Mouse (Mus musculus) limb, embryonic 14.5 days (tissue): Measurements from ENCODE around the gene Dtx3l. TPM values are rescaled to one million over a fixed set of nuclear protein-coding genes. Genes with fewer than 3 reads are reported as not detected.
"Not testable (repeated sequence)": the region's sequence is repeated elsewhere in the genome, so short reads cannot be mapped to it uniquely, and the experiment has no call there.

Experiments used
- ATAC-seq: fragments of 200-750 bp; cut with Nextera tagmentation; 2 replicates; pipeline ENCODE4 v1.8.0; 2017; ENCODE audit warnings: low read depth, moderate number of reproducible peaks, moderate TSS enrichment; ENCODE audit not compliant: low FRiP score
- DNase-seq: peaks from one replicate; pipeline ENCODE4 v3.0.0-alpha.2; 2015; ENCODE audit warnings: low spot score
- H3K27ac ChIP-seq: fragments of 300-500 bp; sonication (generic); replicated peaks from 2 replicates; pipeline ENCODE4 v1.5.1; 2014; ENCODE audit warnings: low read depth, mild to moderate bottlenecking, low read length, moderate library complexity, mixed read lengths
- H3K27me3 ChIP-seq: fragments of 300-500 bp; sonication (generic); 2 replicates; pipeline ENCODE4 v1.6.1; 2014; ENCODE audit warnings: low read length, mixed read lengths; ENCODE audit not compliant: control insufficient read depth, insufficient read depth
- H3K36me3 ChIP-seq: fragments of 300-500 bp; sonication (generic); 2 replicates; pipeline ENCODE4 v1.6.1; 2014; ENCODE audit warnings: mild to moderate bottlenecking, low read length, moderate library complexity, mixed read lengths; ENCODE audit not compliant: control insufficient read depth, insufficient read depth
- H3K4me1 ChIP-seq: fragments of 300-500 bp; sonication (generic); 2 replicates; pipeline ENCODE4 v1.6.1; 2014; ENCODE audit warnings: antibody characterized with exemption, low read length, mixed read lengths; ENCODE audit not compliant: control insufficient read depth, insufficient read depth
- H3K4me2 ChIP-seq: fragments of 300-500 bp; sonication (generic); replicated peaks from 2 replicates; pipeline ENCODE4 v1.6.1; 2014; ENCODE audit warnings: low read depth, mild to moderate bottlenecking, low read length, moderate library complexity; ENCODE audit not compliant: severe bottlenecking
- H3K4me3 ChIP-seq: fragments of 300-500 bp; sonication (generic); replicated peaks from 2 replicates; pipeline ENCODE4 v1.5.1; 2014; ENCODE audit warnings: low read length
- H3K9ac ChIP-seq: fragments of 300-500 bp; sonication (generic); 2 replicates; pipeline ENCODE4 v1.6.1; 2014; ENCODE audit warnings: mild to moderate bottlenecking, low read depth, low read length, moderate library complexity; ENCODE audit not compliant: severe bottlenecking
- H3K9me3 ChIP-seq: fragments of 300-500 bp; sonication (generic); 2 replicates; pipeline ENCODE4 v1.6.1; 2016; ENCODE audit warnings: low read length; ENCODE audit not compliant: control insufficient read depth
- POLR2A ChIP-seq: fragments of 200-500 bp; IDR thresholded peaks from 2 replicates; pipeline ENCODE4 v1.8.0; 2012; ENCODE audit warnings: inconsistent platforms, mild to moderate bottlenecking, moderate library complexity, borderline replicate concordance; ENCODE audit not compliant: insufficient read depth, insufficient read length; ENCODE audit errors: extremely low read depth
- WGBS: fragments of 180-500 bp; shearing (Covaris S2); extraction: QIAGEN DNeasy Blood & Tissue Kit; methylation state at CpG from one replicate; pipeline ENCODE4 v1.1.7; 2014; 5-methylcytosine and 5-hydroxymethylcytosine counted together
- polyA plus RNA-seq, 2 experiments: library from polyadenylated mRNA; depleted of rRNA in 1 of 2; stranded (reverse) in 1 of 2; unstranded in 1 of 2; fragments of >200 nt; fragmentation: Nextera tagmentation in 1 of 2; extraction: Ambion mirVana in 1 of 2; gene quantifications; 2 replicates each; pipeline versions ENCODE4 v1.2.1 to v1.2.3; 2012 to 2014

Dtx3l gene
- polyA plus RNA-seq, 2 experiments, result 2.0 to 3.2 TPM

GRCm38 (mm10) chr16:35904121-35904736 is 34.7 kb downstream of the Dtx3l start:
- Histone ChIP-seq H3K27ac (no peak overlapping the region), H3K4me3 (no peak overlapping the region), H3K9me3 (no peaks in the 10 kb centered on the region), H3K9ac (no peak overlapping the region), H3K27me3 (no peaks in the 10 kb centered on the region), H3K36me3 (no peaks in the 10 kb centered on the region), H3K4me2 (no peak overlapping the region), H3K4me1 (no peaks in the 10 kb centered on the region)
- WGBS, result 74% methylated on average over 4 of the region's 4 CpGs
- ATAC-seq, result no peak
- no peak for TF ChIP-seq POLR2A
- DNase-seq, result no peak

- 87% methylated on average over 6 of the region's 6 CpGs for WGBS
- DNase-seq (no peak), ATAC-seq (no peak)
- Histone ChIP-seq H3K4me1 (no peaks in the 10 kb centered on the region), H3K27me3 (no peaks in the 10 kb centered on the region), H3K4me3 (no peak overlapping the region), H3K9me3 (no peaks in the 10 kb centered on the region), H3K36me3 (no peaks in the 10 kb centered on the region), H3K4me2 (no peak overlapping the region), H3K9ac (no peak overlapping the region), H3K27ac (no peak overlapping the region)
- TF ChIP-seq POLR2A, result no peak
Measured at GRCm38 (mm10) chr16:35903014-35903640, 35.8 kb downstream of the Dtx3l start.

- no peaks in the 10 kb centered on the region for H3K27me3 ChIP-seq
- no peak overlapping the region for H3K27ac ChIP-seq
- no peak for TF ChIP-seq POLR2A
- no peak overlapping the region for H3K4me3 ChIP-seq
- H3K9me3 ChIP-seq, result no peaks in the 10 kb centered on the region
- no peak overlapping the region for H3K9ac ChIP-seq
- no peaks in the 10 kb centered on the region for H3K36me3 ChIP-seq
- ATAC-seq (no peak), DNase-seq (no peak)
- H3K4me2 ChIP-seq, result no peak overlapping the region
- no peaks in the 10 kb centered on the region for H3K4me1 ChIP-seq
- WGBS, result 88% methylated on average over 3 of the region's 3 CpGs
Measured at GRCm38 (mm10) chr16:35900541-35900940, 38.4 kb downstream of the Dtx3l start.

- Histone ChIP-seq H3K4me3 (no peak overlapping the region), H3K9ac (no peak overlapping the region), H3K27me3 (no peaks in the 10 kb centered on the region), H3K4me1 (no peaks in the 10 kb centered on the region), H3K36me3 (no peaks in the 10 kb centered on the region), H3K27ac (no peak overlapping the region), H3K4me2 (no peak overlapping the region), H3K9me3 (no peaks in the 10 kb centered on the region)
- no peak for TF ChIP-seq POLR2A
- DNase-seq (no peak), ATAC-seq (no peak)
- WGBS, result 60% methylated on average over 6 of the region's 6 CpGs
Measured at GRCm38 (mm10) chr16:35894997-35895396, 44.0 kb downstream of the Dtx3l start.

GRCm38 (mm10) chr16:35891603-35892002 is 47.3 kb downstream of the Dtx3l start:
- H3K27me3 ChIP-seq, H3K4me3 ChIP-seq, H3K4me2 ChIP-seq, DNase-seq, H3K36me3 ChIP-seq, ATAC-seq, H3K9ac ChIP-seq, H3K4me1 ChIP-seq, H3K9me3 ChIP-seq, H3K27ac ChIP-seq: not testable (repeated sequence)
- 69% methylated on average over 5 of the region's 5 CpGs for WGBS
